Mouse (Mus musculus) left cerebral cortex, adult 2 months (tissue): ENCODE data around the gene Rere. TPM values are rescaled to one million over a fixed set of nuclear protein-coding genes. Genes with fewer than 3 reads are reported as not detected.

Experiments
- DNase-seq, 2 experiments: peaks; one replicate each; pipeline ENCODE4 v3.0.0; 2021 to 2022; ENCODE audit warnings: low spot score in 2 of 2, mixed read lengths in 1 of 2; ENCODE audit errors: extremely low spot score in 1 of 2
- H3K27ac ChIP-seq: fragments of 200-600 bp; 2 replicates; pipeline ENCODE4 v1.8.1; 2022
- H3K4me3 ChIP-seq: fragments of 200-600 bp; 2 replicates; pipeline ENCODE4 v1.8.1; 2022
- CTCF ChIP-seq: fragments of 200-600 bp; IDR thresholded peaks from 2 replicates; pipeline ENCODE4 v1.8.1; 2022; ENCODE audit warnings: antibody characterized with exemption, mild to moderate bottlenecking, moderate library complexity
- intact Hi-C: fragments of 180-260 bp; cut with DNase I; formaldehyde crosslinking; loops from one replicate; pipeline ENCODE4 v1.15.1; 2025
- total RNA-seq, 2 experiments: library from RNA; stranded (reverse); gene quantifications; 2 replicates each; pipeline ENCODE4 v1.2.3; 2021

The Rere gene
- total RNA-seq, 2 experiments from 2014 or later: 113 to 125 TPM

GRCm38 (mm10) chr4:150615251-150616028 lies 334.0 kb downstream of the Rere start:
- H3K27ac ChIP-seq: peak overlapping the region; percentile 0; the same call in 1 of the 2 replicates
- no peak for TF ChIP-seq CTCF

GRCm38 (mm10) chr4:150616029-150616420 lies 334.6 kb downstream of the Rere start:
- DNase-seq: no peak
- intact Hi-C loops: loop anchor here (5.0 kb wide), 1 partner anchor 269 kb away; no protein-coding TSS in a partner anchor
- no peak for TF ChIP-seq CTCF
- Histone ChIP-seq H3K4me3 (no peak overlapping the region), H3K27ac (peak overlapping the region; percentile 0; the same call in 1 of the 2 replicates)

More at GRCm38 (mm10) chr4:150615251-150616028, 334.0 kb downstream of the Rere start:
- no peak for DNase-seq
- intact Hi-C loops: loop anchor here (5.0 kb wide), 1 partner anchor 268 kb away; no protein-coding TSS in a partner anchor
- no peak overlapping the region for H3K4me3 ChIP-seq

DNA sequence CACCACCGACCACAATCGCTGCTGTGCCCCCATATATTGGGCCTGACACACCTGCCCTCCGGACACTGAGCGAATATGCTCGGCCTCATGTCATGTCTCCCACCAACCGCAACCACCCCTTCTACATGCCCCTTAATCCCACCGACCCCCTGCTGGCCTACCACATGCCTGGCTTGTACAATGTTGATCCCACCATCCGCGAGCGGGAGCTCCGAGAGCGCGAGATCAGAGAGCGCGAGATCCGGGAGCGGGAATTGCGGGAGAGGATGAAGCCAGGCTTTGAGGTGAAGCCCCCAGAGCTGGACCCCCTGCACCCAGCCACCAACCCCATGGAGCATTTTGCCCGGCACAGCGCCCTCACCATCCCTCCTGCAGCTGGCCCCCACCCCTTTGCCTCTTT lies 335.4 kb downstream of the Rere start:
- no peak for TF ChIP-seq CTCF
- DNase-seq: no peak
- Histone ChIP-seq H3K4me3 (no peak overlapping the region), H3K27ac (no peak overlapping the region)
- intact Hi-C loops: loop anchor here (5.0 kb wide), 1 partner anchor 270 kb away; no protein-coding TSS in a partner anchor

- no peak for DNase-seq
- H3K27ac ChIP-seq: no peak overlapping the region
- H3K4me3 ChIP-seq: no peak overlapping the region
- intact Hi-C loops: loop anchor here (5.0 kb wide), 1 partner anchor 272 kb away; no protein-coding TSS in a partner anchor
- no peak for TF ChIP-seq CTCF
These were observed 337.6 kb downstream of the Rere start for GRCm38 (mm10) chr4:150619011-150619410.

DNA sequence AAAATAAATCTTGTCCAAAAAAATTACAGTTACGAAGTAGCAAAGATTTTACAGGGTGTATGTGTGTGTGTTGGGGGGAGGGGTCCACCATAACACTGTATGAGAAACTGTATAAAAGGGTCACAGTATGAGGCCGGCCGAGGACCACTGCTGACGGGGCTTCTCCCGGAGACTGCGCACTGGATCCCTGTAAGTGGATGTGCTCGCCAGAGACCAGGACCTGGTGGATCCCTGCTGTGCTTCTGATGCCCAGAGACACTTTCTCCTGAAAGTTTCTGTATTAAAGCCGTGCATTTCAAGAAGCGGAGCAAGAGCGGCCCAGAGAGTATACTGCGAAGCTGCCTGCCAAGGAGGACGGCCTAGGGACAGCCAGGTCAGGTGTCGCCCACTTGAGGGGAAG lies 341.2 kb downstream of the Rere start:
- intact Hi-C loops: no loop called here
- no peak for TF ChIP-seq CTCF
- Histone ChIP-seq H3K27ac (no peak overlapping the region), H3K4me3 (no peak overlapping the region)
- no peak for DNase-seq

DNA sequence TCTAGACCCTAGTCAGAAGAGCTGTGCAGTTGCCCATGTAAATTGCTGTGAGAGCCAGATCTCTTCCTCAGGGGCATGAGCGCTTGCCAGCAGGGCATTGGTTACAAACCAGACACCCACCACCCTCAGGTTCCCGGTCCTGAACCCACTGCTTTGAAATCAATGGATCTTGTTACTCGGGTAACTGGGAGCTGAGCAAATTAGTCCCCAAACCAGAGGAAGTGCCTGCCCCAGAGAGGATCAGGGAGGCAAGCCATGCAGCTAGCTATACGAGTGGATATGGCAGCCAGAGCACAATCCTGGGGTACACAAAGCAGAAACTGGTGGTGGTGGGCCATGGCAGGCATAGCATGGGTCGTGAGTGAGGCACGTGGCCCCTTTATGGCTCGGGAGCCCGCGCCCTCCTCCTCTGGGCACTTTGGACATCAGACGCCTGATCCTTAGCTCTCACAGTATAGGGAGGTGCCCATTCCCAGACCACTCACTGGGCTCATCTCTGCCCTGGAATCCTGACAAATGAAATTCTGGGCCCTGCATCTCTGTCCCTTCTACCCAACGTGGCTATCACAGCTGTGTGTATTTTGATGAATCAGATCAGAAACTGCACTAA lies 342.9 kb downstream of the Rere start:
- intact Hi-C loops: no loop called here
- no peak for DNase-seq
- no peak for TF ChIP-seq CTCF
- Histone ChIP-seq H3K27ac (no peak overlapping the region), H3K4me3 (no peak overlapping the region)

DNA sequence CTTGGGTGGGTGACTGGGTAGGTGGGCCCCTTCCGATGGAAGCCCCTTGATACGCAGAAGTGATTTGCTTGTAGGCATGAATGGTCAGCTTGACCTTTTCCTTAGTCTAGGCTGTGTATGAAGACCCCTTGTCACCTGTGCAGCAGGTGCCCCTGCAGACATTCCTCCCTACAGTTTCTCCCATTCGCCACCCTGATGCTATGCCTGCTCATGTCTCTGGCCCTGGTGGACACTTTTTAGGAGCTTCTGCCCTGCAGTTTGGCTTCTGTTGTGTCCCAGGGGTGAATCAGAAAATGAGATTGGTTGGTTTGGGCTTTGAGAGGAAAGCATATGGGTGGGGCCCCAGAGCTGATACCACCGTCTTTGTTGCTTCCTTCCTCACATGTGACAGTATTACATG lies 343.5 kb downstream of the Rere start:
- DNase-seq: no peak
- intact Hi-C loops: loop anchor here (5.0 kb wide), 1 partner anchor 368 kb away; no protein-coding TSS in a partner anchor
- no peak overlapping the region for H3K4me3 ChIP-seq
- TF ChIP-seq CTCF: no peak
- no peak overlapping the region for H3K27ac ChIP-seq

DNA sequence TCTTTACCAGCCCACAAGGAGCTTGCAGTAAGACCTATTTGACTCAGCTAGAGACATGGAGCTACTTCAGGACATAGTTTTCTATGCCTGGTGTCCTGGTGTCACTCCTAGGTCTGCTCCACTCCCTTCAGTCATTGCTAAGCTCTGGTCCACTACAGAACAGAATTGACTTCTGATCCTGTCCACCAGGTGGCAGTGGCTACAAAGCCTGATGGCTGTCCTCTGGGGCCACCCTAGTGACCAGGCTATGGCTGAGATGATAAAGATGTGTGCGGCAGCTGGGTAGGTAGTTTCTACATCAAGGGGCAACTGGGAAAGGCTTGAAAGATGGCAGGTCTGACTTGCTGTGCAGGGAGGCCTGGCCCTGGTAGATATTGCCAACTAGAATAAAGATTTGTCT lies 344.0 kb downstream of the Rere start:
- peak in 1 of 2 experiments; percentile 45 for DNase-seq
- TF ChIP-seq CTCF: peak; percentile 77
- no peak overlapping the region for H3K27ac ChIP-seq
- intact Hi-C loops: loop anchor here (5.0 kb wide), 1 partner anchor 368 kb away; no protein-coding TSS in a partner anchor
- no peak overlapping the region for H3K4me3 ChIP-seq

- Histone ChIP-seq H3K4me3 (no peak overlapping the region), H3K27ac (no peak overlapping the region)
- TF ChIP-seq CTCF: peak; percentile 83
- intact Hi-C loops: loop anchor here (5.0 kb wide), 1 partner anchor 369 kb away; no protein-coding TSS in a partner anchor
- DNase-seq: peak in 1 of 2 experiments; percentile 51
These were observed 344.7 kb downstream of the Rere start for GRCm38 (mm10) chr4:150625951-150626732.

GRCm38 (mm10) chr4:150629266-150629665 lies 347.8 kb downstream of the Rere start:
- Histone ChIP-seq H3K4me3 (no peak overlapping the region), H3K27ac (no peak overlapping the region)
- intact Hi-C loops: loop anchor here (5.0 kb wide), 1 partner anchor 372 kb away; no protein-coding TSS in a partner anchor
- no peak for TF ChIP-seq CTCF
- DNase-seq: no peak

GRCm38 (mm10) chr4:150635568-150635967 lies 354.1 kb downstream of the Rere start:
- TF ChIP-seq CTCF: no peak
- intact Hi-C loops: no loop called here
- H3K27ac ChIP-seq: no peak overlapping the region
- no peak overlapping the region for H3K4me3 ChIP-seq
- no peak for DNase-seq
